Mouse (Mus musculus): ENCODE measurements around the gene Cntnap3.

Gene Cntnap3

DNA sequence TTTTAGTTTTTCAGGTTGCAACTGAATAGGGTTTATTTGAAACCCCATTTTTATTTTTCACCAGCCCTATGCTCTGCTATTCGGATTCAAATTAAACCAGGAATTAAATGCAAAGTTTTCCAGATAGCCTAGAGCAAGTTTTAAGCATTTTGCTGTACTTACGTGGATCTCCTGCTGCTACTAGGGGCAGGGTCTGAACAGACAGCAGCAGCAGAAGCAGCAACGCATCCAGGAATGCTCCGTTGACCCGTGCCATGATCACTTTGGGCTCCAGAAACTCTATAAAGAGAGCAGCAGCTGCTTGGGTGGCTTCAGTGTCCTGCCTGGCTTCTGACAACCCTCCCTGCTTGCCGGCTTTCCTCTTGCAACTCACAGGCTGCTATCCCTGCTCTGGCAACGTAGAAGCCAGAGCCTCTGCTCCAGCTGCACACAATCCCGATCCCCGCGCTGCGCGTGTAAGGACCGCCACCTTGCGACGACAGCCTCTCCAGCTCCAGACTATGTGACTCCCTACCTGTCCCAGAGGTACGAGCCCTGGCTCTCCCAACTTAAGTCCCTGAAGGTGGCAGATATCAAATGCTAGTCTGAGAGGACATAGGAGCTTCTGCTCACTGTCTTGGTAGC, at the start of gene Cntnap3:
Gene Cntnap3, minus strand, starts transcription at position 371 of the 624 bp plus-strand sequence.
- DNase-seq (ENCODE audit: low read depth, low spot score) = peak; percentile 70

DNA sequence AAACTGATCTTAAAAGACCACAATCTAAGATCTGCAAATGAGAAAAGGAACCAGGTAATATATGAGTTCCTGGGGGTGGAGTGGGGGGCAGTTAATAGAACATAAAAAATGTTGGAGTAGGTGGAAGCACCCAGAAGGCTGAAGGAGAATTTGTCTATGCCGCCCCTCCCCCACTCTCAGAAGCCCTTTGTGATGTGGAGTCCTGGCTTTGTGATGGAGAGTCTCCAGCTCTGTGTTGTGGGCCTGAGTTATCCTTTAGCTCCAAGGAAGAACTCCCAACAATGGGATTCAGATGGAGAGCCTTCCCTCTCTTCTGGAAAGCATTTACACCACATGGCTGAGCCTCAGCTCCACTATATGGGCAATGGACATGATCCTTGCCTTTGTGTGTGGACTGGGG, 13.4 kb upstream of the Cntnap3 start, which contains the start of gene Spata31:
Gene Spata31, plus strand, starts transcription at position 216 of the 400 bp plus-strand sequence.
- DNase-seq (ENCODE audit: low read depth, low spot score) = peak; percentile 42

DNA sequence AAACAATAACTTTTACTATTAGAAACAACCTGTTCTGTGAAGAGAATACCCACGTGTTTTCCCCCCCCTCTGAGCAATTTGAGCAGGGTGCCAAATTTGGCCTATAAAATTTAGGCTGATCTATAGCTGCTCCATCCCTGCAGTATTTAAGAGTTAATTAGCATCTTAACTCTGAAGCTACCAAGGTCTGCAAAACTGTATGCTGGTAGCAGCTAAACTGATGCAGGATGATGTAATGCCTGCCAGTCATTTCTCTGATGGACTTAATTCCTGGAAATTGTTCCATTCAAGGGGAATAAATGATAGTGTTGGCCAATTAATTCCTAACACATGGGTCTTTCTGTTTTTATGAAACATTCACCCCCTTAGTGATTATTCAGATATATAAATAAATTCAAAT, 623 bp downstream of the Cntnap3 start:
- DNase-seq (ENCODE audit: low read depth, low spot score) = no peak

DNA sequence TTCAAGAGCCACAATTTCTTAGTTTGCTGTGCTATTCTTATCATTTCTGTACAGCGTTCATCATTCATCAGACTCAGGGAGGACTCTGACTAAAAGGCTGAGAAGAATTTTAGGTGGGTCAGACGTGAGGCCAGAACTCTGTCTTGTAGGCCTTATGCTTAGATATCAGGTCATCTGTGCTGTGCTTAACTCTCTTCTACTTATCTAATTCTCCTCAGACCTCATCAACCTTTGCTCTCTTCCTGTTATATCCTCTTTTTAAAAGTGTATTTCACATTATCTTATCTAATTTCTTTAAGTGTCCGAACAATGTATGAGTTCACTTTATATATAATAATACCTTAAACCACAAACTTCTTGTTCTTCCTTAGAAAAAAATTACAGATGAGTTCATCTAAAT, 38.4 kb downstream of the Cntnap3 start:
- no peak for DNase-seq (ENCODE audit: low read depth, low spot score)

DNA sequence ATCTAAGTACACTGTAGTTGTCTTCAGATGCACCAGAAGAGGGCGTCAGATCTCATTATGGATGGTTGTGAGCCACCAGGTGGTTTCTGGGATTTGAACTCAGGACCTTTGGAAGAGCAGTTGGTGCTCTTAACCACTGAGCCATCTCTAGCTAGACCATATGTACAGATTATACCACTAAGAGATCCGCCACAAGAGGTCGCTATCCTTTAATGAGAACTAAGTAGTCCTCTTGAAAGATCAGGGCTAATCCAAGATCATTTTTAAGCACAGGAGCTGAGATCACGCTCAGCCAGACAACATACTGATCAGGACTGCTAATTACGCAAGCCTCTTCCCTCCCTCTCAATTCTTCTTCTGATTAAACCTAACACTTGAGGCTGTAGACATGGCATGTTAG, 78.9 kb downstream of the Cntnap3 start:
- peak; percentile 84 for DNase-seq (ENCODE audit: low read depth, low spot score)

DNA sequence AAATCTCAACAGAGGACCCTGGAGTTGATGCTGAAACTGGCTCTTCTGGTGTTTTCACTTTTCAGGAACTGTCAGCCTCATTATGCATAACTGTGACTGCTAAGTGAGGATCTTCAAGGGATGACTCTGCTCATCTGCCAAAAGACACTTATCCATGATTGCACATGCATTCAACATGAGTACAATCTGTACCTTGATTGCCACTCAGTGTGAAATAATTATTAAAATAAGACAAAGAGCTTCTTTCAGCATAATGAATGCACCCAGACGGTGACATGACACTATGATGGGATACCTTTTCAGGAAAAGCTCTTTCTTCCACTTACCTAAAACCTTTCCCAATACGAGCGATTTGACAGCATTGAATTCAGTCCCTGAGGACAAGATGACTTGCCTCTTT, 158.4 kb downstream of the Cntnap3 start:
- DNase-seq (ENCODE audit: low read depth, low spot score) = no peak

DNA sequence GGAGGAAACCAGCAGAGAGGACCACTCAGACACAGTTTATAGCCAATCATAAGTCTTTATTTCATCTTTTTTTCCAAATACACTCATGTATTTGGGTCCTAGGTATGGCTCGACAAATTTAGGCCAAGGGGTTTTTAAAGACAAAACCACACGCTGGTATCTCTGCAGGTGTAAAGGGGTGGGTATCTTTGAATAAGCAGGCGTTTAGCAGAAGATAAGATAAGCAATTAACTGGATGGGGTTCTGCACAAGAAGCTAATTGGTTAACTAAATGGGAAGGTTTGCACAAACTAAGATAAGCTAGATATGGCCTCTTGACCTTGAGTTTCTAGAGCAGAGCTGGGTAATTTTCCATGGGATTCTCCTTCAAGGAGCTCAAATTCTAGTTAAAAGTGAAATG, 171.5 kb downstream of the Cntnap3 start:
- no peak for DNase-seq (ENCODE audit: low read depth, low spot score)

DNA sequence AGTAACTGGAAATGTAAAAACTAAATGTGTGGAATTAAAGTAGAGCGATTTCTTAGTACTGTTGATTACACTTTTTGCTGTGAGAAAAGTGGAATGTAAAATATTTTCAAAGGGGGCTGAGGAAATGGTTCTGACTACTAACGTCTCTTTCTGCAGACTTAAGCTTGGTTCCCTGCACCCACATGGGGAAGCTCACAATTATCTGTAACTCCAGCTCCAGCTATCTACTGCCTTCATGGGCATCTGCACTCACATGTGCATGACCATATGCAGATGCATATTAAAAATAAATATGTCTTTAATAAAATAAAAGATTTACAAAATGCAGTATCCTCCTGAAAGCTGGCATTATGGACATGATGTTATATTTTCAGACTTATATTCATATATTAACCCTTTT, 187.0 kb downstream of the Cntnap3 start:
- no peak for DNase-seq (ENCODE audit: low read depth, low spot score)

DNA sequence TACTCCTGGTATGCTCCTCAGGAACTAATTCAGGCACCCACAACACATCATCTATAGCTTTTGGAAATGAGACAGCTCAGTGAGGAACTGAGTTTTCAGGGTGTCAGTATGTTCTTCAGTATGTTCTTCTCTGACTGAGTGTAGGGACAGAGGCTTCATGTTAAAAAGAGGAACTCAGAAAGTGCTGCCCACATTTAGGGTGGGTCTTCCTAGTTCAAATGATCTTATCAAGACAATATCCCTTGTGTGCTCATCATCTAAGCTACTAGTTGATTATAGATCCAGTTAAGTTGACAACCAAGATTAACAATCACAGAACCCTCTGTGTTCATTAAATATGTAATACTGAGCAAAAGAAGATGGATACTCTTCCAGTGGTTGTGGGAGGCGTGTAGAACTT, 211.3 kb downstream of the Cntnap3 start:
- no peak for DNase-seq (ENCODE audit: low read depth, low spot score)

Data from ES-CJ7 (cell line).